Mouse (Mus musculus) spleen, adult 2 months (tissue): ENCODE measurements around the gene Gng7.

Source experiments
- CTCF ChIP-seq: fragments of 200-500 bp; IDR thresholded peaks from 2 replicates; pipeline ENCODE4 v1.5.1; 2011; ENCODE audit warnings: mild to moderate bottlenecking, inconsistent platforms; ENCODE audit not compliant: insufficient read depth, insufficient read length, insufficient replicate concordance; ENCODE audit errors: extremely low read depth
- POLR2A ChIP-seq: fragments of 200-500 bp; IDR thresholded peaks from 2 replicates; pipeline ENCODE4 v1.6.1; 2011; ENCODE audit warnings: low read depth, low read length, inconsistent platforms

DNA sequence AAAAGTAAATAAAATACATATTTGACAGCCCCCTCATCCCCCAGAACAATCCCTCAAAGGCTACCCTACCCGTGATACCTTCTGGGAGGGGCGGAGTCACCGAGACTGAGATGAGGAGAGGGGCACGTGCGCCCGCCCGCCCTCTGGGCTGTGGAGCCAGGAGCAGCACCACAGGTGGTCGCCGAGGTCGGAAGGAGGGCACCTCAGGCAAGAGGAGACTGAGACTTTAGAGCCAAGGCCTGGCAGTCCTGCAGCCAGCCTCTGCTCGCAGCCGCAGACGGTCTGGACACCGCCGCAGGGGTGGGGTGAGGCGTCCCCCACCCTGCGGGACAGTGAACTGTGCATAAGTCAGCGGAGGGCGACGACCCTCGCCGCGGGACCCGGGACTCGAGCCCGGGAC, 83.0 kb downstream of the Gng7 start:
- TF ChIP-seq CTCF (no peak), POLR2A (no peak)
